Mouse (Mus musculus): Measurements from ENCODE around the gene Ccdc92.

DNA sequence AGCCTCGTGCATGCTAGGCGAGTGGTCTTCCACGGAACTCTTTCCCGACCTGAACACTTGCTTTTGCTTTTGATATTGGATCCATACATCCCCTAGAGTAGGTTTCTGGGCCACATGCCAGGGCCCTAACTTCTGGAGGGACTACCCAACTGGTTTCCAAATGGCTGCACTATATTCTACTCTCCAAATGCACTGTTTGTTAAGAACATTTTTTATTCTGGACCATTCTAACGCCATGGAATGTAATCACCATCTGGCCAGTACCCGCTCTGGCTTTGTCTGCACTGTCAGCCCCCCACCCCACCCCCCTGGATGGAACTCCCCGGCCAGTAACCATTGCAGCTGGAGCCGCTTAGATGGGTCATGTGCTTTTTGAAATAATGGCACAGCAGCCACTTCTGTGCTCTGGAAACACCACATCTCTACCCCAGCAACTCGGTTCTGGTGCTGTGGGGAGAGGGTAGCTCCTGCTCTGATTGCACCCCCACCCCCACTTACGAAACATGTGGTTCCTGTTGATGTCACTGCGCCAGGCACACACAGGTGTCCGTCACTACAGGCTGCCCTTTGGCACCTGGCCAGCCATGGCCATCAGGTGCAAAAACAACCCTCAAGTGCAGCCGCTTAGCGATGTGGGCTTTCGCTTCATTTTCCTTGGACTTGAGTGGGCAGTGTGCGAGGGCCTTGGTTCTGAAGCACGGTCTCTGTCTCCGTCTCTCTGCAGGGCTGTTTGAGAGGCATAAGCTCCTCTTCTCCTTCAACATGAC, 39.9 kb downstream of the Ccdc92 start:
- no peak for TF ChIP-seq ZC3H11A (IDR thresholded peaks at IDR 0.05; ENCODE audit: low read depth, low read length)
- no peak for TF ChIP-seq ZNF384 (IDR thresholded peaks at IDR 0.05; ENCODE audit: low read depth, low read length)
- no peak for TF ChIP-seq HCFC1 (IDR thresholded peaks at IDR 0.05; ENCODE audit: low read depth, low read length)
- TF ChIP-seq MAFK (IDR thresholded peaks at IDR 0.05; ENCODE audit: borderline replicate concordance, low read depth, low read length): no peak
- no peak for TF ChIP-seq POLR2A (IDR thresholded peaks at IDR 0.05; ENCODE audit: control insufficient read depth in 1 of 2, insufficient read depth in 1 of 2, low read depth in 1 of 2, low read length in 2 of 2, poor library complexity in 1 of 2)
- no peak for TF ChIP-seq BHLHE40 (IDR thresholded peaks at IDR 0.05; ENCODE audit: borderline replicate concordance, low read depth, low read length)
- TF ChIP-seq ELF1 (IDR thresholded peaks at IDR 0.05; ENCODE audit: low read depth, low read length): no peak
- TF ChIP-seq MAX (IDR thresholded peaks at IDR 0.05; ENCODE audit: low read length): no peak
